Mouse (Mus musculus) myocyte (in vitro differentiated cells): ENCODE data around the gene Tnni2. TPM values are rescaled to one million over a fixed set of nuclear protein-coding genes. Genes with fewer than 3 reads are reported as not detected.

Experiments used
- H3K27me3 ChIP-seq: one replicate; pipeline ENCODE4 v1.6.1; 2011; ENCODE audit not compliant: control insufficient read depth, insufficient read depth, insufficient read length
- H3K36me3 ChIP-seq: one replicate; pipeline ENCODE4 v1.6.1; 2011; ENCODE audit not compliant: control insufficient read depth, insufficient read depth
- H3K4me2 ChIP-seq: one replicate; pipeline ENCODE4 v1.6.1; 2011; ENCODE audit warnings: low read depth, control low read depth
- H3K4me3 ChIP-seq: one replicate; pipeline ENCODE4 v1.5.1; 2011; ENCODE audit warnings: mild to moderate bottlenecking, control low read depth, moderate library complexity
- H3K79me2 ChIP-seq: one replicate; pipeline ENCODE4 v1.6.1; 2011; ENCODE audit not compliant: control insufficient read depth, insufficient read depth
- H3ac ChIP-seq: one replicate; pipeline ENCODE4 v1.6.1; 2011; ENCODE audit not compliant: control insufficient read depth, insufficient read length
- CEBPB ChIP-seq: IDR thresholded peaks from 2 replicates; pipeline ENCODE4 v1.6.1; 2011; ENCODE audit warnings: mild to moderate bottlenecking, moderate library complexity; ENCODE audit not compliant: poor library complexity, insufficient read depth, severe bottlenecking
- E2F4 ChIP-seq: IDR thresholded peaks from one replicate; pipeline ENCODE4 v1.6.1; 2011; ENCODE audit warnings: mild to moderate bottlenecking, control low read depth, moderate library complexity; ENCODE audit not compliant: insufficient read depth
- MAX ChIP-seq: IDR thresholded peaks from one replicate; pipeline ENCODE4 v1.6.1; 2011; ENCODE audit warnings: low read depth, mild to moderate bottlenecking, control low read depth
- MYOD1 ChIP-seq, 3 experiments: IDR thresholded peaks; one replicate each; pipeline ENCODE4 v1.6.1; 2011; ENCODE audit warnings: control low read depth in 2 of 3, low read depth in 2 of 3, mild to moderate bottlenecking in 2 of 3, moderate library complexity in 1 of 3; ENCODE audit not compliant: insufficient read length in 2 of 3, control insufficient read depth in 1 of 3
- MYOG ChIP-seq, 3 experiments: IDR thresholded peaks; one replicate each; pipeline ENCODE4 v1.6.1; 2011; ENCODE audit warnings: control low read depth in 2 of 3, low read depth in 2 of 3, mild to moderate bottlenecking in 2 of 3; ENCODE audit not compliant: insufficient read length in 2 of 3, control insufficient read depth in 1 of 3, insufficient read depth in 1 of 3
- POLR2A ChIP-seq: IDR thresholded peaks from one replicate; pipeline ENCODE4 v1.6.1; 2011; ENCODE audit warnings: low read depth, mild to moderate bottlenecking, control low read depth, moderate library complexity; ENCODE audit not compliant: insufficient read length
- POLR2AphosphoS2 ChIP-seq: IDR thresholded peaks from one replicate; pipeline ENCODE4 v1.6.1; 2011; ENCODE audit warnings: low read depth, control low read depth; ENCODE audit not compliant: insufficient read length
- REST ChIP-seq: IDR thresholded peaks from one replicate; pipeline ENCODE4 v1.6.1; 2011; ENCODE audit warnings: mild to moderate bottlenecking, control low read depth, moderate library complexity; ENCODE audit not compliant: insufficient read depth, insufficient read length
- SRF ChIP-seq: IDR thresholded peaks from one replicate; pipeline ENCODE4 v1.6.1; 2011; ENCODE audit warnings: low read depth; ENCODE audit not compliant: control insufficient read depth, insufficient read length
- TCF12 ChIP-seq: IDR thresholded peaks from one replicate; pipeline ENCODE4 v1.6.1; 2011; ENCODE audit warnings: mild to moderate bottlenecking, control low read depth; ENCODE audit not compliant: poor library complexity, insufficient read depth, severe bottlenecking
- TCF3 ChIP-seq: IDR thresholded peaks from one replicate; pipeline ENCODE4 v1.6.1; 2011; ENCODE audit warnings: low read depth, control low read depth; ENCODE audit not compliant: insufficient read length
- USF1 ChIP-seq: IDR thresholded peaks from one replicate; pipeline ENCODE4 v1.6.1; 2011; ENCODE audit warnings: low read depth, mild to moderate bottlenecking, control low read depth, moderate library complexity
- polyA plus RNA-seq: library from polyadenylated mRNA; unstranded; fragments of >200 nt; fragmentation: generic; extraction: Trizol; gene quantifications from one replicate; pipeline ENCODE4 v1.2.1, GENCODE M21; 2012; ENCODE audit warnings: missing spikeins

The Tnni2 gene
- 3,238 TPM for polyA plus RNA-seq

- Histone ChIP-seq H3K36me3 (no peaks in the 10 kb centered on the region), H3K79me2 (no peaks in the 10 kb centered on the region), H3K4me3 (peak within 1 kb of the TSS; percentile 26), H3ac (peak within 1 kb of the TSS; percentile 12), H3K27me3 (no peaks in the 10 kb centered on the region), H3K4me2 (peak within 1 kb of the TSS; percentile 82)
- no peak for TF ChIP-seq E2F4
- peak in 1 of 3 experiments; percentile 73 for TF ChIP-seq MYOG (IDR thresholded peaks at IDR 0.05; ENCODE audit: control insufficient read depth in 1 of 3, insufficient read depth in 1 of 3, insufficient read length in 2 of 3, low read depth in 2 of 3)
- no peak for TF ChIP-seq SRF
- TF ChIP-seq TCF12, result no peak
- no peak for TF ChIP-seq TCF3
- TF ChIP-seq MAX, result no peak
- TF ChIP-seq POLR2A, result peak; percentile 73
- TF ChIP-seq MYOD1 (IDR thresholded peaks at IDR 0.05; ENCODE audit: control insufficient read depth in 1 of 3, insufficient read length in 2 of 3, low read depth in 2 of 3), result peak in 1 of 3 experiments; percentile 80
- no peak for TF ChIP-seq REST
- no peak for TF ChIP-seq CEBPB
- no peak for TF ChIP-seq USF1
- peak; percentile 65 for TF ChIP-seq POLR2AphosphoS2
These were observed at the start of gene Tnni2 for GRCm38 (mm10) chr7:142441585-142441984. Gene Tnni2 (plus strand): TSS chr7:142441808.

- H3K4me3 ChIP-seq, result no peak overlapping the region
- no peak overlapping the region for H3ac ChIP-seq
- H3K27me3 ChIP-seq, result no peaks in the 10 kb centered on the region
- H3K36me3 ChIP-seq, result no peaks in the 10 kb centered on the region
- H3K79me2 ChIP-seq, result no peaks in the 10 kb centered on the region
- TF ChIP-seq MYOD1 (IDR thresholded peaks at IDR 0.05; ENCODE audit: control insufficient read depth in 1 of 3, insufficient read length in 2 of 3, low read depth in 2 of 3) (no peak), POLR2AphosphoS2 (no peak), USF1 (no peak), MYOG (IDR thresholded peaks at IDR 0.05; ENCODE audit: control insufficient read depth in 1 of 3, insufficient read depth in 1 of 3, insufficient read length in 2 of 3, low read depth in 2 of 3) (no peak), E2F4 (no peak), SRF (no peak), POLR2A (no peak), REST (no peak), TCF12 (no peak), TCF3 (no peak), MAX (no peak), CEBPB (no peak)
- peak overlapping the region; percentile 27 for H3K4me2 ChIP-seq
These were observed 48.4 kb upstream of the Tnni2 start for GRCm38 (mm10) chr7:142393191-142393590.

GRCm38 (mm10) chr7:142394261-142395190, 47.1 kb upstream of the Tnni2 start:
- H3K36me3 ChIP-seq, result no peaks in the 10 kb centered on the region
- no peak overlapping the region for H3K4me2 ChIP-seq
- no peak for TF ChIP-seq MYOD1 (IDR thresholded peaks at IDR 0.05; ENCODE audit: control insufficient read depth in 1 of 3, insufficient read length in 2 of 3, low read depth in 2 of 3)
- TF ChIP-seq TCF3, result no peak
- TF ChIP-seq TCF12, result no peak
- TF ChIP-seq CEBPB, result no peak
- TF ChIP-seq MYOG (IDR thresholded peaks at IDR 0.05; ENCODE audit: control insufficient read depth in 1 of 3, insufficient read depth in 1 of 3, insufficient read length in 2 of 3, low read depth in 2 of 3), result no peak
- TF ChIP-seq POLR2AphosphoS2, result no peak
- TF ChIP-seq E2F4, result no peak
- H3K79me2 ChIP-seq, result no peaks in the 10 kb centered on the region
- H3K4me3 ChIP-seq, result no peak overlapping the region
- no peak overlapping the region for H3ac ChIP-seq
- H3K27me3 ChIP-seq, result no peaks in the 10 kb centered on the region

- no peaks in the 10 kb centered on the region for H3K79me2 ChIP-seq
- H3K36me3 ChIP-seq, result no peaks in the 10 kb centered on the region
- no peak overlapping the region for H3K4me3 ChIP-seq
- H3K27me3 ChIP-seq, result no peaks in the 10 kb centered on the region
- H3K4me2 ChIP-seq, result no peak overlapping the region
- no peak for TF ChIP-seq USF1
- TF ChIP-seq MAX, result no peak
- no peak for TF ChIP-seq E2F4
- TF ChIP-seq MYOG (IDR thresholded peaks at IDR 0.05; ENCODE audit: control insufficient read depth in 1 of 3, insufficient read depth in 1 of 3, insufficient read length in 2 of 3, low read depth in 2 of 3), result no peak
- TF ChIP-seq SRF, result no peak
- TF ChIP-seq TCF12, result no peak
- TF ChIP-seq POLR2AphosphoS2, result no peak
- TF ChIP-seq MYOD1 (IDR thresholded peaks at IDR 0.05; ENCODE audit: control insufficient read depth in 1 of 3, insufficient read length in 2 of 3, low read depth in 2 of 3), result no peak
- no peak for TF ChIP-seq REST
- TF ChIP-seq CEBPB, result no peak
- no peak for TF ChIP-seq TCF3
- no peak for TF ChIP-seq POLR2A
- no peak overlapping the region for H3ac ChIP-seq
These were observed 46.1 kb upstream of the Tnni2 start for GRCm38 (mm10) chr7:142395472-142395871.
